Mouse (Mus musculus): Measurements from ENCODE around the gene Gabpa. TPM values are rescaled to one million over a fixed set of nuclear protein-coding genes. Genes with fewer than 3 reads are reported as not detected.
A peak's percentile ranks its signal among the peaks of the same experiment; 100 is the strongest.

Gabpa gene
- polyA plus RNA-seq (2011; ENCODE audit: insufficient read length, low read depth, missing spikeins), result 64.0 and 68.9 TPM in 2 replicates

GRCm38 (mm10) chr16:84834745-84835440 is at the start of gene Gabpa:
Gene Gabpa (plus strand): TSS chr16:84834925.
- Histone ChIP-seq H3K4me3 (ENCODE audit: insufficient read depth, low read length) (peak within 1 kb of the TSS; percentile 91), H3K4me1 (ENCODE audit: control insufficient read depth, insufficient read depth, low read length) (no peaks in the 10 kb centered on the region), H3K27ac (ENCODE audit: insufficient read depth, low read length) (peak within 1 kb of the TSS; percentile 88)
- TF ChIP-seq POLR2A (IDR thresholded peaks at IDR 0.05; ENCODE audit: low read depth, low read length) (peak; percentile 70), CTCF (IDR thresholded peaks at IDR 0.05; ENCODE audit: borderline replicate concordance, insufficient read depth, low read length) (no peak)

- TF ChIP-seq POLR2A (IDR thresholded peaks at IDR 0.05; ENCODE audit: low read depth, low read length), result no peak
- no peak for TF ChIP-seq CTCF (IDR thresholded peaks at IDR 0.05; ENCODE audit: borderline replicate concordance, insufficient read depth, low read length)
- Histone ChIP-seq H3K4me3 (ENCODE audit: insufficient read depth, low read length) (no peak overlapping the region), H3K4me1 (ENCODE audit: control insufficient read depth, insufficient read depth, low read length) (no peaks in the 10 kb centered on the region; the same call in 1 of the 2 replicates), H3K27ac (ENCODE audit: insufficient read depth, low read length) (no peak overlapping the region)
These were observed 49.8 kb upstream of the Gabpa start for GRCm38 (mm10) chr16:84784966-84785365.

DNA sequence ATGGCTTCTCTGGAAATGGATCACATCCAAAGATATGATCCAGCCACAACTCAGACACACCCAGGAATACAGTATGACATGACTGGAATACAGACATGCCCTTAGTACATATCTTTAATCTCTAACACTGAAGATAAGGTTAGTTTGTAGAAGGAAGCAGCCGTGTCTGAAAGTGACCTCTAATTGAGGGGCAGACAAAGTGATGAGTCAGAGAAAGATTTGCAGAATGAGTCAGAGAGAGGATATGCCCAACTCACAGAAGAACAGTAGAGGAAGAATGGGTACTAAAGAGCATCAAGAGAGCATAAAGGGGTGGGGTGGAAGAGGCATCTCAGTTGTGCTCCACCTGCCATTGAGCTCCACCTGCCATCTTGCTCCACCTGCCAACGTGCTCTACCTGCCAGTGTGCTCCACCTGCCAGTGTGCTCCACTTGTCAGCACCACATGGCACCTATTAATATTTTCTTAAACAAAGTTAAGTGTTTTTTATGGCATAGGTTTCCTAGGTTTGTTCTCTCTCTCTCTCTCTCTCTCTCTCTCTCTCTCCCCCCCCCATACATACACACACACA is 44.0 kb upstream of the Gabpa start:
- no peak for TF ChIP-seq POLR2A (IDR thresholded peaks at IDR 0.05; ENCODE audit: low read depth, low read length)
- no peak for TF ChIP-seq CTCF (IDR thresholded peaks at IDR 0.05; ENCODE audit: borderline replicate concordance, insufficient read depth, low read length)
- Histone ChIP-seq H3K4me3 (ENCODE audit: insufficient read depth, low read length) (no peak overlapping the region), H3K4me1 (ENCODE audit: control insufficient read depth, insufficient read depth, low read length) (no peaks in the 10 kb centered on the region; the same call in 1 of the 2 replicates), H3K27ac (ENCODE audit: insufficient read depth, low read length) (no peak overlapping the region)

- TF ChIP-seq CTCF (IDR thresholded peaks at IDR 0.05; ENCODE audit: borderline replicate concordance, insufficient read depth, low read length), result no peak
- TF ChIP-seq POLR2A (IDR thresholded peaks at IDR 0.05; ENCODE audit: low read depth, low read length), result no peak
- Histone ChIP-seq H3K4me3 (ENCODE audit: insufficient read depth, low read length) (no peak overlapping the region), H3K4me1 (ENCODE audit: control insufficient read depth, insufficient read depth, low read length) (no peaks in the 10 kb centered on the region; the same call in 1 of the 2 replicates), H3K27ac (ENCODE audit: insufficient read depth, low read length) (no peak overlapping the region)
These were observed 41.3 kb upstream of the Gabpa start for GRCm38 (mm10) chr16:84793401-84793800.

GRCm38 (mm10) chr16:84795337-84795736 is 39.4 kb upstream of the Gabpa start:
- no peak overlapping the region for H3K27ac ChIP-seq (ENCODE audit: insufficient read depth, low read length)
- H3K4me3 ChIP-seq (ENCODE audit: insufficient read depth, low read length), result no peak overlapping the region
- no peak for TF ChIP-seq CTCF (IDR thresholded peaks at IDR 0.05; ENCODE audit: borderline replicate concordance, insufficient read depth, low read length)
- TF ChIP-seq POLR2A (IDR thresholded peaks at IDR 0.05; ENCODE audit: low read depth, low read length), result no peak
- H3K4me1 ChIP-seq (ENCODE audit: control insufficient read depth, insufficient read depth, low read length), result no peaks in the 10 kb centered on the region

GRCm38 (mm10) chr16:84796678-84797077 is 38.0 kb upstream of the Gabpa start:
- Histone ChIP-seq H3K27ac (ENCODE audit: insufficient read depth, low read length) (no peak overlapping the region), H3K4me1 (ENCODE audit: control insufficient read depth, insufficient read depth, low read length) (no peaks in the 10 kb centered on the region)
- TF ChIP-seq CTCF (IDR thresholded peaks at IDR 0.05; ENCODE audit: borderline replicate concordance, insufficient read depth, low read length) (no peak), POLR2A (IDR thresholded peaks at IDR 0.05; ENCODE audit: low read depth, low read length) (no peak)

GRCm38 (mm10) chr16:84800038-84800437 is 34.7 kb upstream of the Gabpa start:
- Histone ChIP-seq H3K4me3 (ENCODE audit: insufficient read depth, low read length) (no peak overlapping the region), H3K4me1 (ENCODE audit: control insufficient read depth, insufficient read depth, low read length) (no peaks in the 10 kb centered on the region), H3K27ac (ENCODE audit: insufficient read depth, low read length) (no peak overlapping the region)
- TF ChIP-seq POLR2A (IDR thresholded peaks at IDR 0.05; ENCODE audit: low read depth, low read length), result no peak

More at GRCm38 (mm10) chr16:84796678-84797077, 38.0 kb upstream of the Gabpa start:
- no peak overlapping the region for H3K4me3 ChIP-seq (ENCODE audit: insufficient read depth, low read length)

DNA sequence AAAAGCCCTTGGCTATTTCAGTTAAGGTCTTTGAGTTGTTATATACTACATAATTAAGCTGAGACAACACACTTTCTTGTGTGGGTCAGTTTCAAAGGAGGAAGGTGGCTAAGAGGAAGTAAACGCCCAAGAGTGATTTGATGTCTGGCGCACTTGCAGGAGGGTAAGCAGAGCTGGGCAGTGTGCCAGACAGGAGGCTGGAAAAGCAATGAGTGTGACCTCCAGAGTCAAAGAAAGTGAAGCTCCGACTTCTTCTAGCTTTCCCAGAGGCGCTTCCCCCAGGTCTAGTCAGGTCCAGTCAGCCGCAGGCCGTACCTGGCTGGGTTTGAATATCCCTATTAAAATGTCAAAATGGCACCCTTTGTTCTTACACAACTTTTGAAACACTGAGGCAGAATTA is 32.5 kb upstream of the Gabpa start:
- H3K4me3 ChIP-seq (ENCODE audit: insufficient read depth, low read length), result no peak overlapping the region
- no peak overlapping the region for H3K27ac ChIP-seq (ENCODE audit: insufficient read depth, low read length)
- no peak for TF ChIP-seq CTCF (IDR thresholded peaks at IDR 0.05; ENCODE audit: borderline replicate concordance, insufficient read depth, low read length)
- TF ChIP-seq POLR2A (IDR thresholded peaks at IDR 0.05; ENCODE audit: low read depth, low read length), result no peak
- no peaks in the 10 kb centered on the region for H3K4me1 ChIP-seq (ENCODE audit: control insufficient read depth, insufficient read depth, low read length)

GRCm38 (mm10) chr16:84804866-84805265 is 29.9 kb upstream of the Gabpa start:
- TF ChIP-seq POLR2A (IDR thresholded peaks at IDR 0.05; ENCODE audit: low read depth, low read length) (no peak), CTCF (IDR thresholded peaks at IDR 0.05; ENCODE audit: borderline replicate concordance, insufficient read depth, low read length) (no peak)
- Histone ChIP-seq H3K27ac (ENCODE audit: insufficient read depth, low read length) (no peak overlapping the region), H3K4me1 (ENCODE audit: control insufficient read depth, insufficient read depth, low read length) (no peaks in the 10 kb centered on the region), H3K4me3 (ENCODE audit: insufficient read depth, low read length) (no peak overlapping the region)

- TF ChIP-seq POLR2A (IDR thresholded peaks at IDR 0.05; ENCODE audit: low read depth, low read length) (no peak), CTCF (IDR thresholded peaks at IDR 0.05; ENCODE audit: borderline replicate concordance, insufficient read depth, low read length) (no peak)
- Histone ChIP-seq H3K4me1 (ENCODE audit: control insufficient read depth, insufficient read depth, low read length) (no peaks in the 10 kb centered on the region; the same call in 1 of the 2 replicates), H3K4me3 (ENCODE audit: insufficient read depth, low read length) (no peak overlapping the region)
These were observed 28.6 kb upstream of the Gabpa start for GRCm38 (mm10) chr16:84806175-84806574.

More at GRCm38 (mm10) chr16:84806175-84806574, 28.6 kb upstream of the Gabpa start:
- H3K27ac ChIP-seq (ENCODE audit: insufficient read depth, low read length), result no peak overlapping the region
